ENCODE assay signal across 10 mouse cellular contexts in the genomic region with DNA sequence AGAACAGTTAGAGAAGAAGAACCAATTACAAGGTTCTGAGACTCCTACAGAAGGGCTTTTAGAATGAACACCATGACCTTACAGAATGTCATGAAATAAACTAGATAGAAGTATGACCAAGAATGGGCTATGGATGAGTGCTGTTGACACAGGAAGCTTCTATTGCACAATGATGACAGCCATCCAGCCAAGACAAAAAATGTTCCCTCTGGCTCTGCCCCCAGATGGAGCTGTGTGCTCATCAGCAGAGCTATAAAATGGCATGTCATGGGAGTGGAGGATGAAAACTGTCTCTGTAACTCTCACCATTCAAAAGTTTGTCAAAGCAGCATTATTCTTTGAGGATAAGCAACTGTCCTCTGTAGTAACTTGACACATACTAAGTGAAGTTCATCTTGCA.
DNase-seq lines count a peak whose midpoint lies in the region; ATAC-seq and TF ChIP-seq lines count a peak whose summit lies in the region.
"Had no signal": no experiment of that assay in that cellular context is flagged by ENCODE, and none has a peak within 500 bp of the region (broad histone marks: within the 10 kb centered on the region; RNA-seq: fewer than 3 reads in every experiment).

No protein-coding gene starts in this region.

- no peak overlapping the region for H3K9ac ChIP-seq in forebrain, embryonic 13.5 days
- H3K9ac ChIP-seq: embryonic facial prominence, embryonic 12.5 days; limb, embryonic 12.5 days had no signal

- ATAC-seq in forebrain, embryonic 13.5 days: no peak

- H3K36me3 ChIP-seq in forebrain, embryonic 13.5 days (ENCODE audit: poor library complexity, severe bottlenecking): no peaks in the 10 kb centered on the region
- H3K36me3 ChIP-seq: embryonic facial prominence, embryonic 12.5 days; limb, embryonic 12.5 days had no signal

- TF ChIP-seq POLR2A in brain, embryonic 14.5 days (IDR thresholded peaks at IDR 0.05; ENCODE audit: borderline replicate concordance, extremely low read depth, insufficient read depth, insufficient read length, poor library complexity, severe bottlenecking): no peak

- no peak overlapping the region for H3K27ac ChIP-seq in forebrain, embryonic 13.5 days
- H3K27ac ChIP-seq: embryonic facial prominence, embryonic 12.5 days; limb, embryonic 12.5 days had no signal

- H3K4me2 ChIP-seq in forebrain, embryonic 13.5 days: no peak overlapping the region
- H3K4me2 ChIP-seq: embryonic facial prominence, embryonic 12.5 days; limb, embryonic 12.5 days had no signal

- TF ChIP-seq CTCF in brain, embryonic 14.5 days (IDR thresholded peaks at IDR 0.05; ENCODE audit: borderline replicate concordance, extremely low read depth, insufficient read depth, insufficient read length): peak; percentile 30; the same call in 1 of the 2 replicates

- no peaks in the 10 kb centered on the region for H3K27me3 ChIP-seq in forebrain, embryonic 13.5 days
- H3K27me3 ChIP-seq: embryonic facial prominence, embryonic 12.5 days; limb, embryonic 12.5 days had no signal

- peak; percentile 68 to 87 for DNase-seq in adrenal gland, adult (ENCODE audit: inconsistent age in 2 of 2, low spot score in 1 of 2)
- DNase-seq in adrenal gland, postnatal 4 days (ENCODE audit: low spot score in 2 of 2): no peak
- DNase-seq in layer of hippocampus, postnatal 36 days: peak; percentile 2 to 4
- no peak for DNase-seq in layer of hippocampus, postnatal 10 days (ENCODE audit: low spot score in 2 of 2)
- peak; percentile 47 for DNase-seq in brain, embryonic 14.5 days (ENCODE audit: low read depth)
- peak; percentile 19 to 41 for DNase-seq in kidney, postnatal 36 days
- DNase-seq in retina, embryonic 14.5 days (ENCODE audit: low spot score): peak; percentile 48

- no peak overlapping the region for H3K4me3 ChIP-seq in forebrain, embryonic 13.5 days
- H3K4me3 ChIP-seq: embryonic facial prominence, embryonic 12.5 days; limb, embryonic 12.5 days had no signal

- no peaks in the 10 kb centered on the region for H3K9me3 ChIP-seq in forebrain, embryonic 13.5 days (replicated peaks)
- H3K9me3 ChIP-seq: embryonic facial prominence, embryonic 12.5 days; limb, embryonic 12.5 days had no signal

- H3K4me1 ChIP-seq in forebrain, embryonic 13.5 days: no peaks in the 10 kb centered on the region
- H3K4me1 ChIP-seq: embryonic facial prominence, embryonic 12.5 days; limb, embryonic 12.5 days had no signal

Comparison
In these comparisons a context has a peak if more than half of its experiments do, and no peak if none do; other contexts are left out.
1. DNase-seq: peak in adrenal gland, adult (2 of 2), layer of hippocampus, postnatal 36 days (2 of 2), brain, embryonic 14.5 days (single experiment), kidney, postnatal 36 days (2 of 2) and retina, embryonic 14.5 days (single experiment); none in adrenal gland, postnatal 4 days (0 of 2) and layer of hippocampus, postnatal 10 days (0 of 2).